Mouse (Mus musculus): Measurements from ENCODE around the gene Igf2r.

DNA sequence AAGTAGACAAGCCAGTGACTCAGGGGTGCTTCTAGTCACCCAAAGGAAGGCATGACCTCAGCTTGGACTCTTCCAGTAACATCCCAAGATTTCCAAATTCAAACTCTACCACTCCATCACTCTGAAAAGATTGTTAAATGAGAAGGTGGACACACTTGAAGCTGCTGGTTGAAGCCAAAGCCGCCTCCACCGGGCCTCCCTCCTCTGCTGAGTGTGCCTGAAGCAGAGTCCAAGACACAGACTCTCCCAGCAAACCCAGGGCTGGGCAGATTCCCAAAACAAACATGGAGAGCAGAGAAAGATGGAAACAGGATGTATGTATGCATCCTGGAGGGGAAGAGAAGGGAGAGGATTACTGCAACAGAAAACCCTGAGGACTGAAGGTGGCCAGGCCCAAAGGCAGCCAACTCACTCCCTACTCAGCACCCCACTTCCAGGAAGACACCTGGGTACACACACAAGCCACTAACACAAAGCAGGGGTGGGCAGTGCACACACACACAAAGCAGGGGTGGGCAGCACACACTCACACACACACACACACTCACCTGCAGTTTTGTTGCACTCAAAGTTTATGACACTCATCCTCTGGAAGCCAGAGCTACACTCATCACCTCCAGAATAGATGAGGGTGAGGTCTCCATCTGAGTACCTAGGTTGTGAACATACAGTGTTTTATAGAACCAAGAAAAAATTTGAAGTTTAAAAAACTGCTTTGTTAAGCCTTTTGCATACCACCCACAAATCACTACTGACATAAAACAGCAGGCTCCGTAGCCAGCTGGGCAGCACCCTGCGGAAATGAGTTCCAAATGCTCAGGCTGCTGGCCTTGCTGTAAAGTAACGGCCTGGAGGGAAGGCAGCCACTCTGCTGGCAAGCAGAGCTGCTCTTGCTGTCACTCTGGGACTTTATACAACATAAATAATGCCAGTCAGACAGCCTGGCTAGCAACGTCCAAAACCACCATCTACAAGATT is 44.4 kb downstream of the Igf2r start:
- TF ChIP-seq CTCF (IDR thresholded peaks at IDR 0.05; ENCODE audit: borderline replicate concordance, control insufficient read depth, extremely low read depth, insufficient read depth, low read length, poor library complexity) (no peak), POLR2A (IDR thresholded peaks at IDR 0.05; ENCODE audit: control insufficient read depth, extremely low read depth, insufficient read depth, low read length, poor library complexity) (no peak)
